Mouse (Mus musculus) forebrain, postnatal 0 days (tissue): ENCODE results near the gene Clcnkb. TPM values are rescaled to one million over a fixed set of nuclear protein-coding genes. Genes with fewer than 3 reads are reported as not detected.

Experiments
- ATAC-seq: fragments of 200-750 bp; cut with Nextera tagmentation; 2 replicates; pipeline ENCODE4 v1.8.0; 2017; ENCODE audit warnings: mild to moderate bottlenecking, moderate library complexity
- DNase-seq: peaks from one replicate; pipeline ENCODE4 v3.0.0-alpha.2; 2015
- H3K27ac ChIP-seq: fragments of 300-500 bp; sonication (generic); 2 replicates; pipeline ENCODE4 v1.5.1; 2014; ENCODE audit warnings: low read depth, mild to moderate bottlenecking, antibody characterized with exemption, low read length, moderate library complexity, mixed read lengths
- H3K27me3 ChIP-seq: fragments of 300-500 bp; sonication (generic); 2 replicates; pipeline ENCODE4 v1.6.1; 2014; ENCODE audit warnings: mild to moderate bottlenecking, low read length, mixed read lengths; ENCODE audit not compliant: insufficient read depth
- H3K36me3 ChIP-seq: fragments of 300-500 bp; sonication (generic); 2 replicates; pipeline ENCODE4 v1.6.1; 2014; ENCODE audit warnings: mild to moderate bottlenecking, moderate library complexity; ENCODE audit not compliant: insufficient read depth
- H3K4me1 ChIP-seq: fragments of 300-500 bp; sonication (generic); 2 replicates; pipeline ENCODE4 v1.6.1; 2014; ENCODE audit warnings: antibody characterized with exemption; ENCODE audit not compliant: insufficient read depth
- H3K4me2 ChIP-seq: fragments of 300-500 bp; sonication (generic); 2 replicates; pipeline ENCODE4 v1.6.1; 2014; ENCODE audit warnings: low read depth, mild to moderate bottlenecking, moderate library complexity
- H3K4me3 ChIP-seq: fragments of 300-500 bp; sonication (generic); 2 replicates; pipeline ENCODE4 v1.5.1; 2014; ENCODE audit warnings: low read depth, low read length, mixed read lengths
- H3K9ac ChIP-seq: fragments of 300-500 bp; sonication (generic); 2 replicates; pipeline ENCODE4 v1.6.1; 2014; ENCODE audit warnings: mild to moderate bottlenecking
- H3K9me3 ChIP-seq: fragments of 300-500 bp; sonication (generic); 2 replicates; pipeline ENCODE4 v1.6.1; 2016; ENCODE audit warnings: low read length
- CTCF ChIP-seq: sonication (generic); IDR thresholded peaks from 2 replicates; pipeline ENCODE4 v1.5.1; 2016; ENCODE audit warnings: antibody characterized with exemption, control low read depth, low read depth
- WGBS: fragments of 180-500 bp; shearing (Covaris S2); extraction: QIAGEN DNeasy Blood & Tissue Kit; methylation state at CpG from one replicate; pipeline ENCODE4 v1.1.7; 2014; 5-methylcytosine and 5-hydroxymethylcytosine counted together
- polyA plus RNA-seq: library from polyadenylated mRNA; unstranded; fragments of >200 nt; fragmentation: Nextera tagmentation; extraction: Ambion mirVana; gene quantifications from 2 replicates; pipeline ENCODE4 v1.2.1, GENCODE M21; 2015
- total RNA-seq: library from RNA; depleted of rRNA; stranded (reverse); fragments of >200 nt; gene quantifications from 2 replicates; pipeline ENCODE4 v1.2.3, GENCODE M21; 2014

Clcnkb gene
- total and polyA plus RNA-seq, 2 experiments from 2014 or later: not detected

- Histone ChIP-seq H3K27me3 (no peaks in the 10 kb centered on the region), H3K27ac (no peak overlapping the region), H3K4me3 (no peak overlapping the region), H3K36me3 (no peaks in the 10 kb centered on the region), H3K9ac (0 out of 2 replicates have a peak overlapping the region, but pooled peaks have one; percentile 73), H3K4me2 (no peak overlapping the region), H3K9me3 (no peaks in the 10 kb centered on the region), H3K4me1 (peaks cover 4% of the 10 kb centered on the region; the same call in 1 of the 2 replicates)
- DNase-seq (no peak), ATAC-seq (no peak)
- WGBS: 83% methylated on average over 10 of the region's 10 CpGs
- TF ChIP-seq CTCF: no peak
Observed at GRCm38 (mm10) chr4:141426796-141427745, 11.3 kb upstream of the Clcnkb start.

- DNase-seq (peak; percentile 86), ATAC-seq (peak; percentile 99)
- Histone ChIP-seq H3K27ac (peak overlapping the region; percentile 69), H3K4me2 (peak overlapping the region; percentile 89), H3K27me3 (no peaks in the 10 kb centered on the region), H3K4me3 (peak overlapping the region; percentile 56), H3K9me3 (no peaks in the 10 kb centered on the region), H3K4me1 (peaks cover 4% of the 10 kb centered on the region; the same call in 1 of the 2 replicates), H3K36me3 (no peaks in the 10 kb centered on the region), H3K9ac (peak overlapping the region; percentile 73)
- WGBS: 4% methylated on average over 36 of the region's 36 CpGs
- no peak; the same call in 1 of the 2 replicates for TF ChIP-seq CTCF
Observed at GRCm38 (mm10) chr4:141425484-141426479, 10.0 kb upstream of the Clcnkb start.

- Histone ChIP-seq H3K4me3 (no peak overlapping the region), H3K27ac (no peak overlapping the region), H3K9ac (no peak overlapping the region), H3K36me3 (no peaks in the 10 kb centered on the region), H3K9me3 (no peaks in the 10 kb centered on the region), H3K4me1 (peaks cover 4% of the 10 kb centered on the region; the same call in 1 of the 2 replicates), H3K4me2 (no peak overlapping the region), H3K27me3 (no peaks in the 10 kb centered on the region)
- WGBS: 86% methylated on average over 13 of the region's 13 CpGs
- DNase-seq (no peak), ATAC-seq (no peak)
- TF ChIP-seq CTCF: no peak
Observed at GRCm38 (mm10) chr4:141423691-141424431, 8.0 kb upstream of the Clcnkb start.

- Histone ChIP-seq H3K9ac (no peak overlapping the region), H3K27me3 (no peaks in the 10 kb centered on the region), H3K4me2 (no peak overlapping the region), H3K36me3 (no peaks in the 10 kb centered on the region), H3K4me1 (peaks cover 4% of the 10 kb centered on the region; the same call in 1 of the 2 replicates), H3K9me3 (no peaks in the 10 kb centered on the region), H3K27ac (no peak overlapping the region), H3K4me3 (no peak overlapping the region)
- WGBS: 69% methylated on average over 5 of the region's 5 CpGs
- no peak for ATAC-seq
- no peak for DNase-seq
- TF ChIP-seq CTCF: no peak
Observed at GRCm38 (mm10) chr4:141423288-141423687, 7.5 kb upstream of the Clcnkb start.

- no peaks in the 10 kb centered on the region for H3K36me3 ChIP-seq
- 82% methylated on average over 5 of the region's 5 CpGs for WGBS
- ATAC-seq: no peak
Observed at GRCm38 (mm10) chr4:141422841-141423240, 7.0 kb upstream of the Clcnkb start.

GRCm38 (mm10) chr4:141421423-141421822 lies 5.6 kb upstream of the Clcnkb start:
- Histone ChIP-seq H3K36me3 (no peaks in the 10 kb centered on the region), H3K9me3 (no peaks in the 10 kb centered on the region), H3K27me3 (no peaks in the 10 kb centered on the region), H3K27ac (no peak overlapping the region), H3K4me2 (no peak overlapping the region), H3K4me1 (peaks cover 4% of the 10 kb centered on the region; the same call in 1 of the 2 replicates), H3K9ac (no peak overlapping the region), H3K4me3 (no peak overlapping the region)
- 57% methylated on average over 14 of the region's 14 CpGs for WGBS
- no peak for ATAC-seq
- DNase-seq: no peak
- TF ChIP-seq CTCF: no peak

More at GRCm38 (mm10) chr4:141422841-141423240, 7.0 kb upstream of the Clcnkb start:
- no peak overlapping the region for H3K27ac ChIP-seq
- H3K4me2 ChIP-seq: no peak overlapping the region
- H3K4me1 ChIP-seq: peaks cover 4% of the 10 kb centered on the region; the same call in 1 of the 2 replicates
- TF ChIP-seq CTCF: no peak
- no peaks in the 10 kb centered on the region for H3K27me3 ChIP-seq
- no peak overlapping the region for H3K9ac ChIP-seq
- DNase-seq: no peak
- no peaks in the 10 kb centered on the region for H3K9me3 ChIP-seq
- H3K4me3 ChIP-seq: no peak overlapping the region
